Mouse (Mus musculus): ENCODE results near the gene Emc3. TPM values are rescaled to one million over a fixed set of nuclear protein-coding genes. Genes with fewer than 3 reads are reported as not detected.

Gene Emc3
- polyA plus RNA-seq, 1 experiment from 2014 or later, result 79.0 TPM

- peaks cover 80% of the 10 kb centered on the region for H3K36me3 ChIP-seq
- WGBS, result 95% methylated on average over 3 of the region's 3 CpGs
These were observed 16.9 kb downstream of the Emc3 start for GRCm38 (mm10) chr6:113514600-113514999.

GRCm38 (mm10) chr6:113513944-113514343 is 17.5 kb downstream of the Emc3 start:
- no peak for DNase-seq (ENCODE audit: low spot score)
- H3K4me3 ChIP-seq, result no peak overlapping the region
- 90% methylated on average over 6 of the region's 6 CpGs for WGBS
- H3K36me3 ChIP-seq, result peaks cover 73% of the 10 kb centered on the region
- no peaks in the 10 kb centered on the region for H3K27me3 ChIP-seq (ENCODE audit: insufficient read depth, poor library complexity, severe bottlenecking)
- no peak overlapping the region for H3K27ac ChIP-seq
- peaks cover 5% of the 10 kb centered on the region; the same call in 1 of the 2 replicates for H3K9me3 ChIP-seq
- H3K4me1 ChIP-seq (replicated peaks), result peaks cover 1% of the 10 kb centered on the region; the same call in 1 of the 2 replicates

More at GRCm38 (mm10) chr6:113514600-113514999, 16.9 kb downstream of the Emc3 start:
- no peak for DNase-seq (ENCODE audit: low spot score)
- H3K27me3 ChIP-seq (ENCODE audit: insufficient read depth, poor library complexity, severe bottlenecking), result no peaks in the 10 kb centered on the region
- no peaks in the 10 kb centered on the region for H3K4me1 ChIP-seq (replicated peaks)
- H3K27ac ChIP-seq, result no peak overlapping the region
- peaks cover 5% of the 10 kb centered on the region; the same call in 1 of the 2 replicates for H3K9me3 ChIP-seq
- H3K4me3 ChIP-seq, result no peak overlapping the region

GRCm38 (mm10) chr6:113508947-113509280 is 22.5 kb downstream of the Emc3 start:
- Histone ChIP-seq H3K4me3 (no peak overlapping the region), H3K4me1 (replicated peaks) (peaks cover 12% of the 10 kb centered on the region), H3K36me3 (peaks cover 23% of the 10 kb centered on the region), H3K27ac (no peak overlapping the region), H3K9me3 (no peaks in the 10 kb centered on the region), H3K27me3 (ENCODE audit: insufficient read depth, poor library complexity, severe bottlenecking) (no peaks in the 10 kb centered on the region)
- WGBS, result 57% methylated on average over 5 of the region's 5 CpGs
- no peak for DNase-seq (ENCODE audit: low spot score)

DNA sequence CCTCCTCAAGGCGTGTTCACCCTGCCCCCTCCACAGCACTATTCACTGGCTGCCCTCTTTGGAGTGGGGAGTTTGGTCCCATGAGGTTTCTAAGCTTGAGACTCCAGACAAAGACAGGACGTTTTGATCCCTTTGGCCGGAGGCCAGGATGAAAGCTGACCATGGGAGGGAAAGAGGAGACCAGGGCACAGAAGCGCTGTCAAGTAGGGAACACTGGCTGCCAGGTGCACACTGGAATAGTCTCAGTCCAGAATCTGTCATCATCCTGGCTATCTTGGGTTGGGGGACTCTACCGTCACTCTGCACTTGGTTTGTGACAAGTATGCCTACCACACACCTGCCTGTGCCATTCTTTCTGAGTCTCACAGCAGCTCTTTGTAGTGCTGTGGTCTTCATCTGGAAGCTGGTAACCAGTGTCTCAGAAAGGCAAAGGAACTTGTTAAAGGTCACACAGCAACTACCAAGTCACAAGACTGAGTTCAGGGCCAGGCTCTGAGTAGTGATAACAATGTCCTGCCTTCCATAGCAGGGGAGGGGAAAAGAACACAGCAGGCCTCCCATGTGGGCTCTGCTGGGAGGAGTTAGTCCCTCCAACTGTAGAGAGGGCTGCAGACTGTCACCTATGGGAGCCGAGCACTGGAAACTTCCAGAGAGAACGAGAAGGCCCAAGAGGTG is 23.0 kb downstream of the Emc3 start:
- H3K4me3 ChIP-seq, result no peak overlapping the region
- no peaks in the 10 kb centered on the region; the same call in 1 of the 2 replicates for H3K9me3 ChIP-seq
- H3K36me3 ChIP-seq, result peaks cover 18% of the 10 kb centered on the region
- DNase-seq (ENCODE audit: low spot score), result no peak
- H3K27ac ChIP-seq, result peak overlapping the region; percentile 35; the same call in 1 of the 2 replicates
- no peaks in the 10 kb centered on the region for H3K27me3 ChIP-seq (ENCODE audit: insufficient read depth, poor library complexity, severe bottlenecking)
- peaks cover 12% of the 10 kb centered on the region for H3K4me1 ChIP-seq (replicated peaks)
- WGBS, result 68% methylated on average over 7 of the region's 7 CpGs

GRCm38 (mm10) chr6:113507130-113507529 is 24.3 kb downstream of the Emc3 start:
- no peak for DNase-seq (ENCODE audit: low spot score)
- Histone ChIP-seq H3K4me1 (replicated peaks) (peaks cover 12% of the 10 kb centered on the region), H3K27me3 (ENCODE audit: insufficient read depth, poor library complexity, severe bottlenecking) (peaks cover 8% of the 10 kb centered on the region; the same call in 1 of the 2 replicates)

GRCm38 (mm10) chr6:113505689-113506088 is 25.8 kb downstream of the Emc3 start:
- 86% methylated on average over 1 of the region's 1 CpGs for WGBS
- no peak for DNase-seq (ENCODE audit: low spot score)
- H3K27ac ChIP-seq, result no peak overlapping the region

More at GRCm38 (mm10) chr6:113507130-113507529, 24.3 kb downstream of the Emc3 start:
- no peak overlapping the region for H3K27ac ChIP-seq
- no peak overlapping the region for H3K4me3 ChIP-seq
- H3K36me3 ChIP-seq, result peaks cover 7% of the 10 kb centered on the region; the same call in 1 of the 2 replicates
- H3K9me3 ChIP-seq, result no peaks in the 10 kb centered on the region; the same call in 1 of the 2 replicates

GRCm38 (mm10) chr6:113502801-113503200 is 28.7 kb downstream of the Emc3 start:
- Histone ChIP-seq H3K4me1 (replicated peaks) (peaks cover 21% of the 10 kb centered on the region), H3K27ac (no peak overlapping the region), H3K4me3 (no peak overlapping the region), H3K36me3 (no peaks in the 10 kb centered on the region), H3K27me3 (ENCODE audit: insufficient read depth, poor library complexity, severe bottlenecking) (peaks cover 31% of the 10 kb centered on the region), H3K9me3 (no peaks in the 10 kb centered on the region; the same call in 1 of the 2 replicates)
- no peak for DNase-seq (ENCODE audit: low spot score)
- 53% methylated on average over 2 of the region's 2 CpGs for WGBS

More at GRCm38 (mm10) chr6:113505689-113506088, 25.8 kb downstream of the Emc3 start:
- Histone ChIP-seq H3K36me3 (no peaks in the 10 kb centered on the region), H3K27me3 (ENCODE audit: insufficient read depth, poor library complexity, severe bottlenecking) (peaks cover 22% of the 10 kb centered on the region), H3K9me3 (no peaks in the 10 kb centered on the region; the same call in 1 of the 2 replicates), H3K4me1 (replicated peaks) (peaks cover 24% of the 10 kb centered on the region), H3K4me3 (no peak overlapping the region)

GRCm38 (mm10) chr6:113501388-113502084 is 29.9 kb downstream of the Emc3 start, which contains the start of gene Prrt3:
Gene Prrt3 (minus strand): TSS chr6:113501931.
- 4% methylated on average over 32 of the region's 32 CpGs for WGBS
- peak within 1 kb of the TSS; percentile 62 for H3K4me3 ChIP-seq
- no peaks in the 10 kb centered on the region for H3K36me3 ChIP-seq
- H3K27ac ChIP-seq, result peak within 1 kb of the TSS; percentile 80
- peak; percentile 62 for DNase-seq (ENCODE audit: low spot score)
- H3K4me1 ChIP-seq (replicated peaks), result peaks cover 25% of the 10 kb centered on the region
- H3K9me3 ChIP-seq, result no peaks in the 10 kb centered on the region; the same call in 1 of the 2 replicates
- H3K27me3 ChIP-seq (ENCODE audit: insufficient read depth, poor library complexity, severe bottlenecking), result peaks cover 42% of the 10 kb centered on the region

DNA sequence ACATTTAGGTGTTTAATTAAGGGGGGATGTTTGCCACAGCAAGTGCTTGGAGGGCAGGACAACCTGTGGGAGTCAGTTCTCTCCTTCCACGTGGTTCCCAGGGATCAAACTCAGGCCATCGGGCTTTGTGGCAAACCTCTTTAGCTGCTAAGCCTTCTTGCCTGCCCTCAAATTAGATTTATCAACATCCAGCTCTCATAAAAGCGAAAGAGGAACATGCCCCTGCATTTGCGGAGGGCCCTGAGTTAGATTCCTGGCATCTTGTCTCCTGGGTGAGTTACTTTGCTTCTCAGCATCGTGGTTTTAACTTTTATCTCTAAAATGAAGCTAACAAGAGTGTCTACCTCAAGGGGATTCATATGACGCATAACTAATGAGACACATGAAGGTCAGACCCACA is 32.1 kb downstream of the Emc3 start:
- H3K27ac ChIP-seq, result no peak overlapping the region
- 83% methylated on average over 6 of the region's 6 CpGs for WGBS
- H3K27me3 ChIP-seq (ENCODE audit: insufficient read depth, poor library complexity, severe bottlenecking), result peaks cover 62% of the 10 kb centered on the region
- no peak overlapping the region for H3K4me3 ChIP-seq
- H3K9me3 ChIP-seq, result no peaks in the 10 kb centered on the region; the same call in 1 of the 2 replicates
- DNase-seq (ENCODE audit: low spot score), result no peak
- H3K4me1 ChIP-seq (replicated peaks), result peaks cover 41% of the 10 kb centered on the region
- H3K36me3 ChIP-seq, result no peaks in the 10 kb centered on the region

- H3K36me3 ChIP-seq, result peaks cover 32% of the 10 kb centered on the region
- no peaks in the 10 kb centered on the region for H3K9me3 ChIP-seq
- H3K4me1 ChIP-seq (replicated peaks), result peaks cover 31% of the 10 kb centered on the region
- WGBS, result 51% methylated on average over 28 of the region's 28 CpGs
- H3K27ac ChIP-seq, result peak overlapping the region; percentile 84
- peak overlapping the region; percentile 53 for H3K4me3 ChIP-seq
- peaks cover 42% of the 10 kb centered on the region for H3K27me3 ChIP-seq (ENCODE audit: insufficient read depth, poor library complexity, severe bottlenecking)
- DNase-seq (ENCODE audit: low spot score), result no peak
These were observed 36.3 kb downstream of the Emc3 start for GRCm38 (mm10) chr6:113495071-113495675.

DNA sequence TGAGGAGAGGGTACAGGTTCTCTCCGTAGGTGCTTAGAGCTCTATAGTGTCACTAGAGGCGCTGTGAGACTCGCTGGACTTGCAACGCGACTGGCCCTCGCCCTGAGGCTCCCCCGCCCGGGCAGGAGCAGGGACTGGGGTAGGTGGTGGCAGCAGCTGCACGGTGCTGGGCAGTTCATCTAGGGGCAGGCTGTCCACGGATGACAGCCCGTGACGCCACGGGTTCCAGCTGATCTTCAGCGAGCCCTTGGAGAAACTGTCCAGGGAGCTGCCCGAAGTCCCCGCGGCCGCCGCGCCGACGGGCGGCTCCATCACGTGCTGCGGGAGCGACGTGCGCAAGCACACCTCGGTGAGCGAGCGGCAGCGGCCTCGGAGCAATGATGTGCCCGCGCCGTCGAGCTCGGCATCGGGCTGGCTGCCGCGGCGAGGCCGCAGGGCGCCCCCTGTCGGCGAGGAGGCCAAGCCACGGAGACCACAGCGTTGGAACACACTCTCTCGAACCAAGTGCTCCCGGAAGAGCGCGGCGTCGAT is 37.1 kb downstream of the Emc3 start:
- 2% methylated on average over 54 of the region's 54 CpGs for WGBS
- no peaks in the 10 kb centered on the region for H3K9me3 ChIP-seq
- DNase-seq (ENCODE audit: low spot score), result peak; percentile 79
- H3K27ac ChIP-seq, result peak overlapping the region; percentile 84
- H3K36me3 ChIP-seq, result peaks cover 41% of the 10 kb centered on the region
- H3K4me3 ChIP-seq, result peak overlapping the region; percentile 53
- peaks cover 31% of the 10 kb centered on the region for H3K4me1 ChIP-seq (replicated peaks)
- peaks cover 38% of the 10 kb centered on the region for H3K27me3 ChIP-seq (ENCODE audit: insufficient read depth, poor library complexity, severe bottlenecking)

DNA sequence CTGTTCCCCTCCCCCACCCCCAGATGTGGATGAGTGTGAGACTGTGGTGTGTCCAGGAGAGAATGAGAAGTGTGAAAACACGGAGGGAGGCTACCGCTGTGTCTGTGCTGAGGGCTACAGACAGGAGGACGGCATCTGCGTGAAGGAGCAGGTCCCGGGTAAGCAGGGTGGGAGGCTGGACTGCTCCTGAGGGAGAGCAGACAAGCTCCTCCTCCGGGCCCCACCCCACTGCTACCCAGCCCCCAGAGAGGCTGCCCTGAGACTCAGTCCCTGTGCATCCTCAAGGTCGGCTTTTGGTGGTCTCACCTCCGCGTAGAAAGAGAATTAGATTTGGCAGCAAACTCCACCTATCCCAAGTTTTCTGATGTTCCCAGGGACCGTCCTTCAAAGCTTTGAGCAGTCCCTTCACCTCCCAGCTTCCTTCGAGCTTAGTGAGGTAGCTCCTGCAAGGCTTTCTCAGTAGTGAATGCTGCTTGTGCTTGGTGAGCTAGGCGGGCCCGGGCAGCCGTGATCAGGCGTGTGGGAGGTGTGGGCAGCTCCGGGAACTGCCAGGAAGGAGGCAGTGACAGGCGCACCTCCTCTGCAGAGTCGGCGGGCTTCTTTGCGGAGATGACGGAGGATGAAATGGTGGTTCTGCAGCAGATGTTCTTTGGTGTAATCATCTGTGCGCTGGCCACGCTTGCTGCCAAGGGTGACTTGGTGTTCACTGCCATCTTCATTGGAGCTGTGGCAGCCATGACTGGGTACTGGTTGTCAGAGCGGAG is 39.2 kb downstream of the Emc3 start:
- Histone ChIP-seq H3K4me1 (replicated peaks) (peaks cover 27% of the 10 kb centered on the region), H3K36me3 (peaks cover 59% of the 10 kb centered on the region), H3K4me3 (no peak overlapping the region), H3K27me3 (ENCODE audit: insufficient read depth, poor library complexity, severe bottlenecking) (peaks cover 35% of the 10 kb centered on the region), H3K9me3 (no peaks in the 10 kb centered on the region), H3K27ac (no peak overlapping the region)
- DNase-seq (ENCODE audit: low spot score), result no peak
- 78% methylated on average over 24 of the region's 24 CpGs for WGBS
